Mouse (Mus musculus) myocyte (in vitro differentiated cells): ENCODE data around the gene Phox2a. TPM values are rescaled to one million over a fixed set of nuclear protein-coding genes. Genes with fewer than 3 reads are reported as not detected.

Experiments used
- H3K27me3 ChIP-seq: one replicate; pipeline ENCODE4 v1.6.1; 2011; ENCODE audit not compliant: control insufficient read depth, insufficient read depth, insufficient read length
- H3K36me3 ChIP-seq: one replicate; pipeline ENCODE4 v1.6.1; 2011; ENCODE audit not compliant: control insufficient read depth, insufficient read depth
- H3K4me2 ChIP-seq: one replicate; pipeline ENCODE4 v1.6.1; 2011; ENCODE audit warnings: low read depth, control low read depth
- H3K4me3 ChIP-seq: one replicate; pipeline ENCODE4 v1.5.1; 2011; ENCODE audit warnings: mild to moderate bottlenecking, control low read depth, moderate library complexity
- H3K79me2 ChIP-seq: one replicate; pipeline ENCODE4 v1.6.1; 2011; ENCODE audit not compliant: control insufficient read depth, insufficient read depth
- H3ac ChIP-seq: one replicate; pipeline ENCODE4 v1.6.1; 2011; ENCODE audit not compliant: control insufficient read depth, insufficient read length
- CEBPB ChIP-seq: IDR thresholded peaks from 2 replicates; pipeline ENCODE4 v1.6.1; 2011; ENCODE audit warnings: mild to moderate bottlenecking, moderate library complexity; ENCODE audit not compliant: poor library complexity, insufficient read depth, severe bottlenecking
- E2F4 ChIP-seq: IDR thresholded peaks from one replicate; pipeline ENCODE4 v1.6.1; 2011; ENCODE audit warnings: mild to moderate bottlenecking, control low read depth, moderate library complexity; ENCODE audit not compliant: insufficient read depth
- MAX ChIP-seq: IDR thresholded peaks from one replicate; pipeline ENCODE4 v1.6.1; 2011; ENCODE audit warnings: low read depth, mild to moderate bottlenecking, control low read depth
- MYOD1 ChIP-seq, 3 experiments: IDR thresholded peaks; one replicate each; pipeline ENCODE4 v1.6.1; 2011; ENCODE audit warnings: control low read depth in 2 of 3, low read depth in 2 of 3, mild to moderate bottlenecking in 2 of 3, moderate library complexity in 1 of 3; ENCODE audit not compliant: insufficient read length in 2 of 3, control insufficient read depth in 1 of 3
- MYOG ChIP-seq, 3 experiments: IDR thresholded peaks; one replicate each; pipeline ENCODE4 v1.6.1; 2011; ENCODE audit warnings: control low read depth in 2 of 3, low read depth in 2 of 3, mild to moderate bottlenecking in 2 of 3; ENCODE audit not compliant: insufficient read length in 2 of 3, control insufficient read depth in 1 of 3, insufficient read depth in 1 of 3
- POLR2A ChIP-seq: IDR thresholded peaks from one replicate; pipeline ENCODE4 v1.6.1; 2011; ENCODE audit warnings: low read depth, mild to moderate bottlenecking, control low read depth, moderate library complexity; ENCODE audit not compliant: insufficient read length
- POLR2AphosphoS2 ChIP-seq: IDR thresholded peaks from one replicate; pipeline ENCODE4 v1.6.1; 2011; ENCODE audit warnings: low read depth, control low read depth; ENCODE audit not compliant: insufficient read length
- REST ChIP-seq: IDR thresholded peaks from one replicate; pipeline ENCODE4 v1.6.1; 2011; ENCODE audit warnings: mild to moderate bottlenecking, control low read depth, moderate library complexity; ENCODE audit not compliant: insufficient read depth, insufficient read length
- SRF ChIP-seq: IDR thresholded peaks from one replicate; pipeline ENCODE4 v1.6.1; 2011; ENCODE audit warnings: low read depth; ENCODE audit not compliant: control insufficient read depth, insufficient read length
- TCF12 ChIP-seq: IDR thresholded peaks from one replicate; pipeline ENCODE4 v1.6.1; 2011; ENCODE audit warnings: mild to moderate bottlenecking, control low read depth; ENCODE audit not compliant: poor library complexity, insufficient read depth, severe bottlenecking
- TCF3 ChIP-seq: IDR thresholded peaks from one replicate; pipeline ENCODE4 v1.6.1; 2011; ENCODE audit warnings: low read depth, control low read depth; ENCODE audit not compliant: insufficient read length
- USF1 ChIP-seq: IDR thresholded peaks from one replicate; pipeline ENCODE4 v1.6.1; 2011; ENCODE audit warnings: low read depth, mild to moderate bottlenecking, control low read depth, moderate library complexity
- polyA plus RNA-seq: library from polyadenylated mRNA; unstranded; fragments of >200 nt; fragmentation: generic; extraction: Trizol; gene quantifications from one replicate; pipeline ENCODE4 v1.2.1, GENCODE M21; 2012; ENCODE audit warnings: missing spikeins

Gene Phox2a
- polyA plus RNA-seq, 1 experiment, result 0.02 TPM

- no peak overlapping the region for H3ac ChIP-seq
- H3K79me2 ChIP-seq, result no peaks in the 10 kb centered on the region
- no peaks in the 10 kb centered on the region for H3K36me3 ChIP-seq
- no peaks in the 10 kb centered on the region for H3K27me3 ChIP-seq
- no peak for TF ChIP-seq MYOG (IDR thresholded peaks at IDR 0.05; ENCODE audit: control insufficient read depth in 1 of 3, insufficient read depth in 1 of 3, insufficient read length in 2 of 3, low read depth in 2 of 3)
- TF ChIP-seq CEBPB, result no peak
- TF ChIP-seq SRF, result no peak
- TF ChIP-seq USF1, result no peak
- no peak for TF ChIP-seq POLR2AphosphoS2
- no peak for TF ChIP-seq REST
- no peak for TF ChIP-seq E2F4
- no peak for TF ChIP-seq MYOD1 (IDR thresholded peaks at IDR 0.05; ENCODE audit: control insufficient read depth in 1 of 3, insufficient read length in 2 of 3, low read depth in 2 of 3)
- TF ChIP-seq MAX, result no peak
- no peak for TF ChIP-seq POLR2A
- TF ChIP-seq TCF12, result no peak
- no peak for TF ChIP-seq TCF3
- peak overlapping the region; percentile 32 for H3K4me2 ChIP-seq
- H3K4me3 ChIP-seq, result no peak overlapping the region
Observed at GRCm38 (mm10) chr7:101858362-101858761, 40.2 kb downstream of the Phox2a start.

GRCm38 (mm10) chr7:101860978-101861377 lies 42.9 kb downstream of the Phox2a start:
- Histone ChIP-seq H3K36me3 (no peaks in the 10 kb centered on the region), H3K27me3 (no peaks in the 10 kb centered on the region), H3K79me2 (no peaks in the 10 kb centered on the region), H3K4me2 (no peak overlapping the region), H3K4me3 (no peak overlapping the region), H3ac (no peak overlapping the region)
- TF ChIP-seq MYOD1 (IDR thresholded peaks at IDR 0.05; ENCODE audit: control insufficient read depth in 1 of 3, insufficient read length in 2 of 3, low read depth in 2 of 3), result no peak
- TF ChIP-seq REST, result no peak
- no peak for TF ChIP-seq POLR2A

DNA sequence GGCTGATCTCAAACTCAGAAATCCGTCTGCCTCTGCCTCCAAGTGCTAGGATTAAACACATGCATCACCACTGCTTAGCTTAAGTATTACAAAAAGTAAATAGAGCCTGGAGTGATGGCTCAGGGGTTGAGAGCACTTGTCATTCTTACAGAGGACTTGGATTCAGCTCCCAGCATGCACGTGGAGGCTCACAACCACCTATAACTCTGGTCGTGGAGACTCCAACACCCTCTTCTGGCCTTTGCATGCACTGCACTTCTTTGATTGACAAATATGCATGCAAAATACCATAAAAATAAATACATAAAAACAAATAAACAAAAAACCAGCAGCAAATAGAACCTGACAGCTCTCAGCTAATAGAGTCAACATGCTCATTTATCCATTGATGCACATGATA lies 44.2 kb downstream of the Phox2a start:
- no peaks in the 10 kb centered on the region for H3K27me3 ChIP-seq
- no peaks in the 10 kb centered on the region for H3K36me3 ChIP-seq
- no peaks in the 10 kb centered on the region for H3K79me2 ChIP-seq
- no peak overlapping the region for H3ac ChIP-seq
- H3K4me3 ChIP-seq, result no peak overlapping the region
- H3K4me2 ChIP-seq, result no peak overlapping the region
- no peak for TF ChIP-seq POLR2A
- TF ChIP-seq MAX, result no peak
- no peak for TF ChIP-seq SRF
- no peak for TF ChIP-seq POLR2AphosphoS2
- TF ChIP-seq REST, result no peak
- TF ChIP-seq E2F4, result no peak
- no peak for TF ChIP-seq CEBPB
- no peak for TF ChIP-seq USF1
- TF ChIP-seq TCF3, result no peak
- TF ChIP-seq TCF12, result no peak
- TF ChIP-seq MYOG (IDR thresholded peaks at IDR 0.05; ENCODE audit: control insufficient read depth in 1 of 3, insufficient read depth in 1 of 3, insufficient read length in 2 of 3, low read depth in 2 of 3), result no peak
- TF ChIP-seq MYOD1 (IDR thresholded peaks at IDR 0.05; ENCODE audit: control insufficient read depth in 1 of 3, insufficient read length in 2 of 3, low read depth in 2 of 3), result no peak

- H3K79me2 ChIP-seq, result no peaks in the 10 kb centered on the region
- no peaks in the 10 kb centered on the region for H3K27me3 ChIP-seq
- TF ChIP-seq POLR2AphosphoS2 (no peak), POLR2A (no peak), USF1 (no peak), E2F4 (no peak), MYOD1 (IDR thresholded peaks at IDR 0.05; ENCODE audit: control insufficient read depth in 1 of 3, insufficient read length in 2 of 3, low read depth in 2 of 3) (no peak), TCF12 (no peak), MAX (no peak), TCF3 (no peak), MYOG (IDR thresholded peaks at IDR 0.05; ENCODE audit: control insufficient read depth in 1 of 3, insufficient read depth in 1 of 3, insufficient read length in 2 of 3, low read depth in 2 of 3) (no peak), REST (no peak), SRF (no peak), CEBPB (no peak)
- H3K4me3 ChIP-seq, result no peak within 1 kb of the TSS
- no peak within 1 kb of the TSS for H3K4me2 ChIP-seq
- H3K36me3 ChIP-seq, result no peaks in the 10 kb centered on the region
- H3ac ChIP-seq, result no peak within 1 kb of the TSS
Observed at GRCm38 (mm10) chr7:101863415-101863814, 45.3 kb downstream of the Phox2a start, which contains the start of gene Anapc15. Gene Anapc15 (plus strand): TSS chr7:101863715.

GRCm38 (mm10) chr7:101866491-101867265 lies 48.6 kb downstream of the Phox2a start:
- Histone ChIP-seq H3K27me3 (no peaks in the 10 kb centered on the region), H3K79me2 (no peaks in the 10 kb centered on the region), H3K36me3 (no peaks in the 10 kb centered on the region), H3ac (no peak overlapping the region), H3K4me2 (no peak overlapping the region), H3K4me3 (no peak overlapping the region)
- TF ChIP-seq REST (no peak), TCF12 (no peak), CEBPB (no peak), MAX (no peak), SRF (no peak), MYOD1 (IDR thresholded peaks at IDR 0.05; ENCODE audit: control insufficient read depth in 1 of 3, insufficient read length in 2 of 3, low read depth in 2 of 3) (no peak)
